Mouse (Mus musculus): ENCODE data around the gene Tuba3a. TPM values are rescaled to one million over a fixed set of nuclear protein-coding genes. Genes with fewer than 3 reads are reported as not detected.
A peak's percentile ranks its signal among the peaks of the same experiment; 100 is the strongest.

Tuba3a gene
- total RNA-seq, 2 experiments from 2014 or later = not detected

GRCm38 (mm10) chr6:125237421-125237820, 48.4 kb downstream of the Tuba3a start:
- no peak for DNase-seq (ENCODE audit: low spot score in 2 of 2)
- intact Hi-C loops (cut with DNase I) = no loop called here

- intact Hi-C loops (cut with DNase I) = no loop called here
- DNase-seq (ENCODE audit: low spot score in 2 of 2) = no peak
These were observed 49.1 kb downstream of the Tuba3a start, which contains the start of gene Cd27 for GRCm38 (mm10) chr6:125236782-125237181. TSS of gene Cd27 (minus strand) at chr6:125237010.

- no peak for DNase-seq (ENCODE audit: low spot score in 2 of 2)
- intact Hi-C loops (cut with DNase I) = no loop called here
These were observed 49.5 kb downstream of the Tuba3a start for GRCm38 (mm10) chr6:125236341-125236740.

GRCm38 (mm10) chr6:125234520-125234828, 51.4 kb downstream of the Tuba3a start:
- intact Hi-C loops (cut with DNase I) = no loop called here

GRCm38 (mm10) chr6:125233816-125234519, 51.9 kb downstream of the Tuba3a start:
- no peak for DNase-seq (ENCODE audit: low spot score in 2 of 2)
- intact Hi-C loops (cut with DNase I) = no loop called here

More at GRCm38 (mm10) chr6:125234520-125234828, 51.4 kb downstream of the Tuba3a start:
- no peak for DNase-seq (ENCODE audit: low spot score in 2 of 2)

GRCm38 (mm10) chr6:125232516-125232915, 53.3 kb downstream of the Tuba3a start:
- no peak for DNase-seq (ENCODE audit: low spot score in 2 of 2)
- intact Hi-C loops (cut with DNase I) = no loop called here

- intact Hi-C loops (cut with DNase I) = no loop called here
- DNase-seq (ENCODE audit: low spot score in 2 of 2) = no peak
These were observed 53.8 kb downstream of the Tuba3a start for GRCm38 (mm10) chr6:125232045-125232437.

- intact Hi-C loops (cut with DNase I) = no loop called here
These were observed 54.5 kb downstream of the Tuba3a start, which contains the start of gene Tapbpl for GRCm38 (mm10) chr6:125231117-125232044. TSS of gene Tapbpl (minus strand) at chr6:125231860.

GRCm38 (mm10) chr6:125230571-125230970, 55.3 kb downstream of the Tuba3a start:
- intact Hi-C loops (cut with DNase I) = no loop called here
- no peak for DNase-seq (ENCODE audit: low spot score in 2 of 2)

More at GRCm38 (mm10) chr6:125231117-125232044, 54.5 kb downstream of the Tuba3a start, which contains the start of gene Tapbpl:
- peak in 1 of 2 experiments; percentile 30 for DNase-seq (ENCODE audit: low spot score in 2 of 2)

Small RNA genes lying within 50 kb of the gene (microRNA-seq; reads per million reads assigned to microRNA genes)
- 0 reads per million in 2 experiments for gene Mir8113

Other genes starting within 250 kb of the Tuba3a start
- 10 to 100 TPM; 60.8 to 61.1 TPM for gene Ing4, start 246.3 kb downstream of the Tuba3a start, total RNA-seq (2021)
- gene Acrbp, start 236.4 kb downstream of the Tuba3a start, total RNA-seq (2021) = 1 to 10 TPM; 5.7 to 9.0 TPM
- gene Lpar5, start 218.1 kb downstream of the Tuba3a start, total RNA-seq (2021) = under 1 TPM; 0.40 to 0.66 TPM
- gene Chd4, start 190.1 kb downstream of the Tuba3a start, total RNA-seq (2021) = 100 to 1,000 TPM; 157 TPM
- 10 to 100 TPM; 28.8 to 32.3 TPM for gene Nop2, start 154.1 kb downstream of the Tuba3a start, total RNA-seq (2021)
- 10 to 100 TPM; 51.9 to 57.4 TPM for gene Iffo1, start 140.8 kb downstream of the Tuba3a start, total RNA-seq (2021)
- 1,000 to 10,000 TPM; 2,273 to 2,303 TPM for gene Gapdh, start 119.6 kb downstream of the Tuba3a start, total RNA-seq (2021)
- gene Ncapd2, start 94.3 kb downstream of the Tuba3a start, total RNA-seq (2021) = 10 to 100 TPM; 23.5 to 29.6 TPM
- gene Mrpl51, start 94.2 kb downstream of the Tuba3a start, total RNA-seq (2021) = 10 to 100 TPM; 62.6 to 72.8 TPM
- gene Vamp1, start 70.5 kb downstream of the Tuba3a start, total RNA-seq (2021) = 10 to 100 TPM; 46.0 to 46.6 TPM
- gene Tapbpl, start 54.2 kb downstream of the Tuba3a start, total RNA-seq (2021) = 1 to 10 TPM; 2.0 to 2.9 TPM
- gene Cd27, start 49.0 kb downstream of the Tuba3a start, total RNA-seq (2021) = not detected
- gene Ltbr, start 27.8 kb upstream of the Tuba3a start, total RNA-seq (2021) = 1 to 10 TPM; 8.8 to 9.3 TPM
- 1 to 10 TPM; 2.9 TPM for gene Scnn1a, start 34.6 kb upstream of the Tuba3a start, total RNA-seq (2021)
- gene Tnfrsf1a, start 63.3 kb upstream of the Tuba3a start, total RNA-seq (2021) = 10 to 100 TPM; 11.5 to 12.3 TPM
- gene Plekhg6, start 94.8 kb upstream of the Tuba3a start, total RNA-seq (2021) = under 1 TPM; 0.13 to 0.30 TPM
- gene Cd9, start 208.7 kb upstream of the Tuba3a start, total RNA-seq (2021) = 10 to 100 TPM; 60.5 to 61.7 TPM

Measured in left cerebral cortex, postnatal 14 days (tissue).